Mouse (Mus musculus) myocyte (in vitro differentiated cells): Measurements from ENCODE around the gene Esrrb. TPM values are rescaled to one million over a fixed set of nuclear protein-coding genes. Genes with fewer than 3 reads are reported as not detected.

Source experiments
- H3K27me3 ChIP-seq: one replicate; pipeline ENCODE4 v1.6.1; 2011; ENCODE audit not compliant: control insufficient read depth, insufficient read depth, insufficient read length
- H3K36me3 ChIP-seq: one replicate; pipeline ENCODE4 v1.6.1; 2011; ENCODE audit not compliant: control insufficient read depth, insufficient read depth
- H3K4me2 ChIP-seq: one replicate; pipeline ENCODE4 v1.6.1; 2011; ENCODE audit warnings: low read depth, control low read depth
- H3K4me3 ChIP-seq: one replicate; pipeline ENCODE4 v1.5.1; 2011; ENCODE audit warnings: mild to moderate bottlenecking, control low read depth, moderate library complexity
- H3K79me2 ChIP-seq: one replicate; pipeline ENCODE4 v1.6.1; 2011; ENCODE audit not compliant: control insufficient read depth, insufficient read depth
- H3ac ChIP-seq: one replicate; pipeline ENCODE4 v1.6.1; 2011; ENCODE audit not compliant: control insufficient read depth, insufficient read length
- CEBPB ChIP-seq: IDR thresholded peaks from 2 replicates; pipeline ENCODE4 v1.6.1; 2011; ENCODE audit warnings: mild to moderate bottlenecking, moderate library complexity; ENCODE audit not compliant: poor library complexity, insufficient read depth, severe bottlenecking
- E2F4 ChIP-seq: IDR thresholded peaks from one replicate; pipeline ENCODE4 v1.6.1; 2011; ENCODE audit warnings: mild to moderate bottlenecking, control low read depth, moderate library complexity; ENCODE audit not compliant: insufficient read depth
- MAX ChIP-seq: IDR thresholded peaks from one replicate; pipeline ENCODE4 v1.6.1; 2011; ENCODE audit warnings: low read depth, mild to moderate bottlenecking, control low read depth
- MYOD1 ChIP-seq, 3 experiments: IDR thresholded peaks; one replicate each; pipeline ENCODE4 v1.6.1; 2011; ENCODE audit warnings: control low read depth in 2 of 3, low read depth in 2 of 3, mild to moderate bottlenecking in 2 of 3, moderate library complexity in 1 of 3; ENCODE audit not compliant: insufficient read length in 2 of 3, control insufficient read depth in 1 of 3
- MYOG ChIP-seq, 3 experiments: IDR thresholded peaks; one replicate each; pipeline ENCODE4 v1.6.1; 2011; ENCODE audit warnings: control low read depth in 2 of 3, low read depth in 2 of 3, mild to moderate bottlenecking in 2 of 3; ENCODE audit not compliant: insufficient read length in 2 of 3, control insufficient read depth in 1 of 3, insufficient read depth in 1 of 3
- POLR2A ChIP-seq: IDR thresholded peaks from one replicate; pipeline ENCODE4 v1.6.1; 2011; ENCODE audit warnings: low read depth, mild to moderate bottlenecking, control low read depth, moderate library complexity; ENCODE audit not compliant: insufficient read length
- POLR2AphosphoS2 ChIP-seq: IDR thresholded peaks from one replicate; pipeline ENCODE4 v1.6.1; 2011; ENCODE audit warnings: low read depth, control low read depth; ENCODE audit not compliant: insufficient read length
- REST ChIP-seq: IDR thresholded peaks from one replicate; pipeline ENCODE4 v1.6.1; 2011; ENCODE audit warnings: mild to moderate bottlenecking, control low read depth, moderate library complexity; ENCODE audit not compliant: insufficient read depth, insufficient read length
- SRF ChIP-seq: IDR thresholded peaks from one replicate; pipeline ENCODE4 v1.6.1; 2011; ENCODE audit warnings: low read depth; ENCODE audit not compliant: control insufficient read depth, insufficient read length
- TCF12 ChIP-seq: IDR thresholded peaks from one replicate; pipeline ENCODE4 v1.6.1; 2011; ENCODE audit warnings: mild to moderate bottlenecking, control low read depth; ENCODE audit not compliant: poor library complexity, insufficient read depth, severe bottlenecking
- TCF3 ChIP-seq: IDR thresholded peaks from one replicate; pipeline ENCODE4 v1.6.1; 2011; ENCODE audit warnings: low read depth, control low read depth; ENCODE audit not compliant: insufficient read length
- USF1 ChIP-seq: IDR thresholded peaks from one replicate; pipeline ENCODE4 v1.6.1; 2011; ENCODE audit warnings: low read depth, mild to moderate bottlenecking, control low read depth, moderate library complexity
- polyA plus RNA-seq: library from polyadenylated mRNA; unstranded; fragments of >200 nt; fragmentation: generic; extraction: Trizol; gene quantifications from one replicate; pipeline ENCODE4 v1.2.1, GENCODE M21; 2012; ENCODE audit warnings: missing spikeins

Gene Esrrb
- polyA plus RNA-seq, 1 experiment = 2.3 TPM

GRCm38 (mm10) chr12:86516602-86517001, 155.7 kb downstream of the Esrrb start:
- Histone ChIP-seq H3K27me3 (peaks cover 10% of the 10 kb centered on the region), H3K4me3 (no peak overlapping the region), H3K79me2 (no peaks in the 10 kb centered on the region), H3K4me2 (no peak overlapping the region), H3ac (no peak overlapping the region), H3K36me3 (no peaks in the 10 kb centered on the region)
- TF ChIP-seq SRF (no peak), MAX (no peak), POLR2A (no peak), TCF12 (no peak), MYOG (IDR thresholded peaks at IDR 0.05; ENCODE audit: control insufficient read depth in 1 of 3, insufficient read depth in 1 of 3, insufficient read length in 2 of 3, low read depth in 2 of 3) (no peak), CEBPB (no peak), POLR2AphosphoS2 (no peak), USF1 (no peak), E2F4 (no peak), MYOD1 (IDR thresholded peaks at IDR 0.05; ENCODE audit: control insufficient read depth in 1 of 3, insufficient read length in 2 of 3, low read depth in 2 of 3) (no peak), TCF3 (no peak), REST (no peak)

GRCm38 (mm10) chr12:86517721-86518120, 156.8 kb downstream of the Esrrb start:
- Histone ChIP-seq H3K4me3 (no peak overlapping the region), H3K79me2 (no peaks in the 10 kb centered on the region), H3K27me3 (peaks cover 10% of the 10 kb centered on the region), H3K4me2 (no peak overlapping the region), H3K36me3 (no peaks in the 10 kb centered on the region), H3ac (no peak overlapping the region)
- TF ChIP-seq POLR2AphosphoS2 = no peak
- no peak for TF ChIP-seq CEBPB
- no peak for TF ChIP-seq REST
- TF ChIP-seq TCF12 = no peak
- no peak for TF ChIP-seq SRF
- TF ChIP-seq USF1 = no peak
- TF ChIP-seq MYOD1 (IDR thresholded peaks at IDR 0.05; ENCODE audit: control insufficient read depth in 1 of 3, insufficient read length in 2 of 3, low read depth in 2 of 3) = no peak
- TF ChIP-seq TCF3 = no peak
- TF ChIP-seq POLR2A = no peak
- no peak for TF ChIP-seq MAX
- no peak for TF ChIP-seq E2F4
- no peak for TF ChIP-seq MYOG (IDR thresholded peaks at IDR 0.05; ENCODE audit: control insufficient read depth in 1 of 3, insufficient read depth in 1 of 3, insufficient read length in 2 of 3, low read depth in 2 of 3)

- no peaks in the 10 kb centered on the region for H3K36me3 ChIP-seq
- H3K4me2 ChIP-seq = no peak overlapping the region
- TF ChIP-seq TCF12 (no peak), POLR2A (no peak)
- H3K27me3 ChIP-seq = peaks cover 10% of the 10 kb centered on the region
- no peaks in the 10 kb centered on the region for H3K79me2 ChIP-seq
- H3K4me3 ChIP-seq = no peak overlapping the region
- H3ac ChIP-seq = no peak overlapping the region
Observed at GRCm38 (mm10) chr12:86518746-86519145, 157.8 kb downstream of the Esrrb start.

GRCm38 (mm10) chr12:86534283-86534682, 173.4 kb downstream of the Esrrb start:
- Histone ChIP-seq H3K27me3 (peaks cover 5% of the 10 kb centered on the region), H3K4me2 (no peak overlapping the region), H3ac (no peak overlapping the region), H3K36me3 (no peaks in the 10 kb centered on the region), H3K4me3 (no peak overlapping the region), H3K79me2 (no peaks in the 10 kb centered on the region)
- TF ChIP-seq E2F4 (no peak), REST (no peak), CEBPB (no peak), MAX (no peak), POLR2A (no peak), POLR2AphosphoS2 (no peak), MYOG (IDR thresholded peaks at IDR 0.05; ENCODE audit: control insufficient read depth in 1 of 3, insufficient read depth in 1 of 3, insufficient read length in 2 of 3, low read depth in 2 of 3) (no peak), TCF12 (no peak), SRF (no peak), USF1 (no peak), TCF3 (no peak), MYOD1 (IDR thresholded peaks at IDR 0.05; ENCODE audit: control insufficient read depth in 1 of 3, insufficient read length in 2 of 3, low read depth in 2 of 3) (no peak)

- no peak overlapping the region for H3K4me3 ChIP-seq
- peaks cover 12% of the 10 kb centered on the region for H3K27me3 ChIP-seq
- H3K4me2 ChIP-seq = no peak overlapping the region
- no peaks in the 10 kb centered on the region for H3K79me2 ChIP-seq
- no peak overlapping the region for H3ac ChIP-seq
- no peak for TF ChIP-seq POLR2AphosphoS2
- TF ChIP-seq POLR2A = no peak
- TF ChIP-seq E2F4 = no peak
- no peak for TF ChIP-seq CEBPB
- no peak for TF ChIP-seq SRF
- no peak for TF ChIP-seq USF1
- no peak for TF ChIP-seq TCF12
- no peak for TF ChIP-seq MAX
- TF ChIP-seq TCF3 = no peak
- no peak for TF ChIP-seq REST
- TF ChIP-seq MYOG (IDR thresholded peaks at IDR 0.05; ENCODE audit: control insufficient read depth in 1 of 3, insufficient read depth in 1 of 3, insufficient read length in 2 of 3, low read depth in 2 of 3) = no peak
- no peak for TF ChIP-seq MYOD1 (IDR thresholded peaks at IDR 0.05; ENCODE audit: control insufficient read depth in 1 of 3, insufficient read length in 2 of 3, low read depth in 2 of 3)
- no peaks in the 10 kb centered on the region for H3K36me3 ChIP-seq
Observed at GRCm38 (mm10) chr12:86537799-86538198, 176.9 kb downstream of the Esrrb start.
